Mouse (Mus musculus) right cerebral cortex, postnatal 10 days (tissue): ENCODE data around the gene Strn3.
"Not testable (repeated sequence)": the region's sequence is repeated elsewhere in the genome, so short reads cannot be mapped to it uniquely, and the experiment has no call there.

Experiments used
- DNase-seq, 2 experiments: peaks; one replicate each; pipeline ENCODE4 v3.0.0; 2021; ENCODE audit warnings: low spot score in 2 of 2

Strn3 gene

DNA sequence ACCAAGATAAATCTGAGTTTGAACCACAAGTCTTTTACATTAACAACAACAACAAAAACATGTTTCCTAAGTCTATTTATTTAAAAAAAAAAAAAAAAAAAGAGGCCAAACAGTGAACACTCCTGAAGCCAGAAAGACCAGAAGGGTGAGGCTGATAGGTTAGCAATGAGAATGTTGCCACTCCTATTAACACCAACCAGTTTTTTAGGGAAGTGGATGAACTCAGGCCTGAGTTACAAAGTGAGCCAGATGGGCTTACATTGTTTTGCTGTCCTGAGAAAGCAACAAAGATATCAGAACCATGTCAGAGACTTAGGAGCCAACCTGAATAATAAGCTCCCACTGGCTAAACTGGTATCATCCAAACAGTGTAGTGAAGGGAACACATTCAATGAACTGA is 71.1 kb downstream of the Strn3 start:
- no peak for DNase-seq

DNA sequence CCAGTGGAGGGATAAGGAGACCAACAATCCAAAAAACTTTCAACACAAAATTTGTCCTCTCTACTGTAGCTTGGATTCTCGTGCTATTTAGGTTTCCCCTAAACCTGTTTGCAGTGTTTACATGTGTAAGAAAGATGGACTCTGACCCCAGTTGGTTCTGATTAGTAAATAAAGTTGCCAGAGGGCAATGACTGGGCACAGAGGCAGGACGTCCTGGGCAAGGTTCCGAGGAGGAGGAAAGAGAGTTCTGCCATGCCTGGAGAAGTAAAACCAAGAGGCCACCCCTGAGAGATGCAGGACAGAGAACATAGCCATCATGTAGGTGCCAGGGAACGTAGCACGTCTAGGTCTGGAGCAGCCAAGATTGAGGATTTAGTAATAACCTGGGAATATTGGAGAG is 79.3 kb downstream of the Strn3 start:
- no peak for DNase-seq

DNA sequence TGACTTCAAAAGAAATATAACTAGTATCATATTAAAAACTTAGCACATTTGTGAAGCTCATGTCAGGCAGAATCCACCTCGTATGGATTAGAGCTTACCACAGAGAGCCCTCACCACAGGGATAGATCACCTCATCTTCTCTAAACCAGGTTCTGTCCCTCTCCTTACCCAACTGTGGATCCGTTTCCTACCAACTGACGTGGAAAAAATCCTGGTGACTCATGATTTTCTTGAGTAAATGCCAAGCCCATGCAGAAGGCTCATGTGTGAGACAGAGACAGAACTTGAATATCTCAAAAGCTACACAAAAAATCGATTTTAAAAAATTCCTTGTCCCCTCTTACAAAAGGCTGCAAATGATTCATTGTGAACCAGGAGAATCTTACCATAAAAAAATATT is 85.6 kb downstream of the Strn3 start:
- no peak for DNase-seq

DNA sequence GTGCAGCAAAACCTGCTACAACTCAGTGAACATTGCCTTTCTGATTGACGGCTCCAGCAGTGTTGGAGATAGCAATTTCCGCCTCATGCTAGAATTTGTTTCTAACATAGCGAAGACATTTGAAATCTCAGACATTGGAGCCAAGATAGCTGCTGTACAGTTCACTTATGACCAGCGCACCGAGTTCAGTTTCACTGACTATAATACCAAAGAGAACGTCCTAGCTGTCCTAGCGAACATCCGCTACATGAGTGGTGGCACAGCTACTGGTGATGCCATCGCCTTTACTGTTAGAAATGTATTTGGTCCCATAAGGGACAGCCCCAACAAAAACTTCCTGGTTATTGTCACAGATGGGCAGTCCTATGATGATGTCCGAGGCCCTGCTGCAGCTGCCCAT is 88.4 kb downstream of the Strn3 start:
- DNase-seq: no peak

DNA sequence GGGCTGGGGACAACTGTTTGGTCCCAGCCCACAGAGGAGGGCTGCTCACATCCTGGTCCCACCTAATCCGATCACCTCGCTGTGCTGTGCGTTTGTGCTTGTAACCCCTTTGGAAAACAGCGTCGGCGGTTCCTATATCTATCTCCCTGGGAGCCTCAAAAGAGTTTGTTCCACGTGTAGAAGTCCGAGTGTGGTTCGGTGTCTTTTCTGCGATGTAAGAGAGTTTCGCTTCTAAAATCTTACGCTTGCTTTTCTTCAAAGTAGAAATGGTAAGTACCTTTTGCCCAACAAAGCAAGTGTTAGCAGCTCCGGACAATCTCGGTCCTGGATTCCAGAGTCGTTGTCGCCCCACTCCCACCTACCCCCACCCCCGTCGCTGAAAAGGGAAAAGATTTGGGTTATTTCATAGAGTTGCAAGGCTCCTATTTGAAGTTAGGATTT is 97.6 kb downstream of the Strn3 start:
- DNase-seq: no peak

DNA sequence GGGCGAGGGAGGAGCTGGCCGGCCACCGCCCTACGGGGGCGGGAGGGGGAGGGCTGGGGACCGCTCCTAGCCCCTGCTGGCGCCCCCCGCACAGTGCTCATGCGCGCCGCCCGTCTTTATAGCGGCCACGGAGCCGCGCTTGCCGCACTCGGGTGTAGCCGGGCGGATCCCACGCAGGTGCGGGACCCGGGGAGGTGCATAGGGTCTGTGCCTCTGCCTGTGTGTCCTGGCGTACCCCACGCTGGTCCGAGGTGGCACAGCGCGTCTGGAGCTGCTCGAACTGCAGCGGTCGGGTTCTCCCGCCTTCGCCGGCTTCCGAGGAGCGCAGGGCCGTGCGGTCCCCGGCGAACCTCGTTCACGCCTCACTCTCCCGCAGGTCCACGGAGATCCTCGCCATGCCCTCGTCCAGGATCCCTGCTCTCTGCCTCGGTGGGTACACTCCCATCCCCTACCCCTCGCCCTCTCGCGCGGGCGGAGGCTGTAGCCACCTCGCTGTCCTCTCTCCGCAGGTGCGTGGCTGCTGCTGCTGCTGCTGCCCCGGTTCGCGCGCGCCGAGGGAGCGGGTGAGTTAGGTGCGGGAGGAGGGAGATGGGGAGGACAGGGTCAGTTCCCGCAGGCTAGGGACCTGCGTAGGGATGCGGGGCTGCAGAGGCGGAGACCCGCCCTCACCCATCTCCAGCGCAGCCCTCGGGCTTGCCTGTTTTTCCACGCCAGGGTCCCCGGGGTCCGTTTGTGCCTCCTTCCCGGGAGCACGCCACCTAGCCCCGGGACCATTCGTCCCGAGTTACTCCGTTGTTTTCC is 98.3 kb downstream of the Strn3 start, which contains the start of gene Coch:
Coch (plus strand) TSS at position 113 of the 801 bp plus-strand sequence.
- DNase-seq: peak; percentile 37 to 44

DNA sequence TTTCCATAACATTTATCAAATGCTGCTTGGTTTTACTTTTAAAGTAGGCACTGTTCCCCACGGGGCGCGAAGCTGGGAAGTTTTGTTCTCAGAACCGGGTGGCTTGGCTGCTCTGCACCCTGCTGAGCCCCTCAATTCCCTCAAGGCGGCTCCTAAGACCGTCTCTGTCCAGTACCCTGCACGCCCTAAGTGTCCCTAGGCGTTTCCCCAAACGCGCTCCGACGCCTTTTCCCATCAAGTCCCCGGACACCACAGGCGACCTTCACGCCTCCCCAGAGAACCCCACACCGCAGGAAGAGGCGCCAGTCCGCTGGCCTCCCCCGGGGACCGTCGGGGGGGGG is 98.8 kb downstream of the Strn3 start:
- no peak for DNase-seq

DNA sequence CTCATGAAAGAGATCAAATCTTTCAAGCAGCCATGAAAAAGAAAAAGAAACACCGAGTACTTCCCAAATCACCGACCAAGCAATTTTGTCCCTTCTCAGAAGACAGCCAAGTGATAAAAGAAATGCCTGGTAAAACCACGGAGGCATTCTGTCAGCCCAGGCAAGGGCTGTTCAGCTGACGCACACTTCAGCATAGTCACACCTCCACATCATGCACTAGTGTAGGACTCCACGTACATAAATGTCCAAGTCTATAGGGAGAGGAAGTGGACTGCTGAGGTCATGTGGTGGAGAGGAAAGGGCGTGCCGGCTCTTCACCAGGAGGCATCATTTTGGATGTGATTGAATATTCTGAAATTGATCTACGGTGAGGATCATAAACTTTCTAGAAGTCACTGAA is 99.8 kb downstream of the Strn3 start:
- no peak for DNase-seq

DNA sequence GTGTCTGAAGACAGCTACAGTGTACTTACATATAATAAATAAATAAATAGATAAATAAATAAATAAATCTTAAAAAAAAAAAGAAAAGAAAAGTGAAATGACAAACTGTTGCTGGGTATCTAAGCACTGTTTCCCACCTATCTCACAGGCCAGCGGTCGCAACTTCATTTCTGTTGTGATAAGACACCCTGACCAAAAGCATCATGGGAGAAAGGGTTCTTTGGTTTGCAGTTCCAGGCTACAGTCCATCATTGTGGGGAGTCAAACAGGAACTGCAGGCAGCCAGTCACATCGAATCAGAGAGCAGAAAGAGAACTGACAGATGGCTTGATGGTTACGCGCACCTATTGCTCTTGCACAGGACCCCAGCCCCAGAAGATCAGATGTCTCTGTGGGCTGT is 102.4 kb downstream of the Strn3 start:
- no peak for DNase-seq

DNA sequence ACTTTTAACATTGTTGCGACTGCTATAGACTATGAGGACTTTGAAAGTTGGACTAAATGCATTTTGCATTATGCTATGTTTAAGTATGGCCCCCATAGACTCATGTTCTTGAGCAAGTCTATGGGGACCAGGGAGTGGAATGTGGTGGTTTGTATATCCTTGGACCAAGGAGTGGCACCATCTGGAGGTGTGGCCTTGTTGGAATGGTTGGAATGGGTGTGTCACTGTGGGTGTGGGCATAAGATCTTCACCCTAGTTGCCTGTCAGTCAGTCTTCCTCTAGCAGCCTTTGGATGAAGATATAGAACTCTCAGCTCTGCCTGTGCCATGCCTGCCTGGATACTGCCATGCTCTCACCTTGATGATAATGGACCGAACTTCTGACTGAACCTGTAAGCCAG is 113.9 kb downstream of the Strn3 start:
- not testable (repeated sequence) for DNase-seq

DNA sequence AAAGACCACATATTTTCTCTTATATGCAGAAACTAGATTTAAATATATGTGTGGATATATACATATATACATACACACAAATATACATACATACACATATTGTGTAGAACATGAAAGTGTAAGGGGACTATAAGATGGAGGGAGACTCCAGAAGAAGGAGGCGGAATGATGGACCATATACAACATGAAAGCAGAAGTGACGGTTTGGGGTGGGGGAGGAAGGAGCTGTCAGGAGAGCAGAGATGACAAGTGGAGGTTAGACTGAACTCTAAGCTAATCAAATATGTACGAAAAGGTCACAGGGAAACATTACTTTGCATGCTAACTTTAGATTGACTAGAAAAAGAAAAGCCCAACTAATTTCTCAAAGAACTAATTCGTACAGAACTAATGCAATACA is 119.0 kb downstream of the Strn3 start:
- DNase-seq: no peak

DNA sequence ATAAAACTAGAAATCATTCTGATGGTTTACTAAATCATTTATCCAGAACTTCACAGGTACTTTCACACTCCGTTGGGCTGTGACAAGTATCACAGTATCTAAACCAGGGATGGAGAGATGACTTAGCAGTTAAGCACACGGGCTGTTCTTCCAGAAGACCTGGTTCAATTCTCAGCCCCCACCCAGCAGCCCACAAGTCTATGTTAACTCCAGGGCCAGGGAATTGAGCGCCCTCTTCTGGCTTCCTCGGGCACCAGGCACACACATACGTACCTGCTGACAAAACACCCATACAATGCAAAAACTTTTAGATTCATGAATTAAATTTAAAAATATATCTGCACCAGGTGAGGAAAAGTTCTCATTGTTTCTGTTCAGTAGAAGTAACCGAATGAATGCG is 121.8 kb downstream of the Strn3 start:
- DNase-seq: no peak

DNA sequence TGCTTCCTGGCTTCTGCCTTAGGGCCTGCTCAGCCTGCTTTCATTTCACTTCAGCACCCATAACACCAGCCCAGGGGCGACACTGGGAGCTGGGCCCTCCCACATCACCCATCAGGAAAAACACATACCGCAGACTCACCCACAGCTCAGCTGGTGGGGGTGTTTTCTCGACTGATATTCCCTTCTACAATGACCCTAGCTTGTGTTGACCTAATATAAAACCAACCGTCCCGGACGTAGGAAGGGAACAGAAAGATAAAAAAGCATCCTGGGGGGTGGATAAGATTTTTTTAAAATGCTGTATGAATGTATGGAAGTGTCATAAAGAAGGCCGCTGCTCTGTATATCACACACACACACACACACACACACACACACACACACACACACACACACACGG is 122.2 kb downstream of the Strn3 start:
- DNase-seq: no peak

DNA sequence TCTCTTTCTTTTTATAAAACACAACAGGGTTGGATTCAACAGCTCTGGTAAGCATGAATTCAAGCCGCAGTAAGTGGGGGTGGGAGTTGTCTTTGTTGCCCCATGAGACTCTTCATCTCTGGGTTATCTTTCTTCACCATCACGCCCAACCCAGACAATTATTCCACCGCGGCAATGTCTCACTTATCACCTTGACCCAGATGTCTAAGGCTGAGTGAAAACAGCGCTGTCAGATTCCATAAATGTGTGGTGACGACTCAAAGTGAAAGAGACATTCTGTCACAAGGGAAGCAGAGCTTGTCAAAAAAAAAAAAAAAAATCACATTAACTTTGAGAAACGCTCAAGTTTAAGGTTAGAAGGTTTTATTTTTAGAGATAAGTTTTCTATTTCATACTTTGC is 124.5 kb downstream of the Strn3 start:
- DNase-seq: no peak

DNA sequence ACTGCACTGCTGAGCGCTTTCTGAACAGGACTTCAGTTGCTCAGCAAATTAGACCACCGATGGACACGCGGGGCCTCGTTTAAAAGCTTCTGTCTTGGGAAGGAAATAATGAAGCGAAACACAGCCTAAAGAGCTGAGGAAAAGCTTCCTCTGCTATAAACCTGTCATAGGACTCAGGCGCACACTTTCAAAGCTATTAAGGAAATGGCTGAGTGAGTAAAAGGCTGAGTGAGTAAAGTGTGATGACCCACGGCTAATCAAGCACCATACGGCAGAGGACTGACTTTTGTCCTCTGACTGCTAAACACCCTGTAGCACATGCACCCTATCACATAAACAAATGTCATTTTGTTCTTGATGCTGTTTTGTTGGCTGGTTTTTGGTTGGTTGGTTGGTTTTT is 130.3 kb downstream of the Strn3 start:
- DNase-seq: no peak
